Mouse (Mus musculus) adrenal gland, postnatal 14 days (tissue): ENCODE measurements at regions not wholly inside any gene's neighbourhood (a gene's known extent, or its start where the extent isn't known, plus 50 kb on each side); places are given as distances from the start of the nearest gene placed in this dataset.

ENCODE experiments used
- DNase-seq: peaks from one replicate; pipeline ENCODE4 v3.0.0; 2021; ENCODE audit warnings: mixed read lengths

GRCm38 (mm10) chr14:68447240-68447923 lies 846.7 kb downstream of the Synb start:
- DNase-seq, result peak; percentile 67

DNA sequence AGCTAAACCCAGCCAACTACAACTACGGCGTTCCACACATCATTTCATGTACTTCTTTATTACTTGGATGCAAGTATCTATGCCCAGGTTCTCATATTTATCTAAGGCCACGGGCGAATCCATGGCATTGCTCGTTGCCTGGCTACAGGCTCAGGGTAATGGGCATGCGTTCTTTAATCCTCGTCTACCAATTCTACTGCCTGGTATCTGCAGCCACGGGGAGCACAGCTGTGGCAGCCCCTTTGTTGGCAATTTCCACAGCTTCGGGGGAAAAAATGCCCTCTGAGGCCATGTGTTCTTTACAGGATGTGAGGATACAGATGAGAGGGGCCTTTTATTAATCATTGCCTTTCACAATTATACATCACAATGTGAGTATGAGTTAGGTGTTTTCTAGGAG lies 860.8 kb downstream of the Synb start:
- no peak for DNase-seq

DNA sequence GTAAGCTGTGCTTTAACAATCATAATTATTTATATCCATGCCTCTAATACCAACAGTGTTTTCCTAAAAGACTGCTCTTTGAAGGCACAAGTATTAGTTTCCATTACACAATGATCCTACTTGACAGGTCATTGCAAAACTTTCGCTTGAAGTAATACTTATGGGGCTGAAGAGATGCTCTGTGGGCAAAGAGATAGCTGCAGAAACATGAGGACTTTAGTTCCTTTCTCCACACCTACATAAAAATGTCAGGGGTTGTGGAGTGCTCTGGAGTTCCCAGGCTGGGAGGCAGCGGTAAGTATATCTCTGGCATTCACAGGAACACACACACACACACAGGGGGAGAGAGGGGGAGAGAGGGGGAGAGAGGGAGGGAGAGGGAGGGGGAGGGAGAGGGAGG lies 862.0 kb downstream of the Synb start:
- no peak for DNase-seq

DNA sequence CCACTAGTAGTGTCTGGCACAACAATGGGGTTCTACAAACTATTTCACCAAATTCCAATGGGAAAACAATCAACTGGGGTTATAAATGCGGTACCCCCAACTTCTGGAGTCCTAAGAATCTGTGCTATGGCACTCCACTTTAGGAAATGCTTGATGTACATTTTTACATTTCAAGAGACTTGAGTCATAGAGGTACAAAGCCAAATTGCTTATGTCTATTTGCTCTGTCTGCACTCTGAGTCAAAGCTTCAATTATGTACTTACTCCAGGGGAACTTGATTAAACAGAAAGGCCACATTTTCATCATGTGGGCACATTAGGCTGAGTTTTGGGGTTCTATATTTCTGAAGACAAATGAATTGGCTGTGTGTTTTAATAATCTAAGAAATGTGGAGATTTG lies 866.9 kb downstream of the Synb start:
- no peak for DNase-seq

DNA sequence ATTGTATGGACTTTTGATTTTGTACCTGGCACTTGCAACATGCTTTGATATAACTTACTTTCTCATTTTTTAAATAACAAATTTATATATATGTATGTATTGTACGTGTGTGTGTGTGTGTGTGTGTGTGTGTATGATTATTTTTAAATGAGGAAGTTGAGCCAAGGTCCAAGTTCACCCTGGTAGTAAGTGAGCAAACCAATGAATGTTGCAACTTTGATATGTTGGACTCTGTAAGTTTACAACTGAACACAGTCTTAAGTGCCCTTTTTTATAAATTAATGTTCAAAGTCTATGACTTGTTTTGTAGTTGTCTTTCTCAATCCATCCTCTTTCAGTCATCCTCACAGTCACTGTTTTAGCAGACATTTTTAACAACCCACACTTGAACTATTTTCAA lies 901.7 kb downstream of the Synb start:
- no peak for DNase-seq

DNA sequence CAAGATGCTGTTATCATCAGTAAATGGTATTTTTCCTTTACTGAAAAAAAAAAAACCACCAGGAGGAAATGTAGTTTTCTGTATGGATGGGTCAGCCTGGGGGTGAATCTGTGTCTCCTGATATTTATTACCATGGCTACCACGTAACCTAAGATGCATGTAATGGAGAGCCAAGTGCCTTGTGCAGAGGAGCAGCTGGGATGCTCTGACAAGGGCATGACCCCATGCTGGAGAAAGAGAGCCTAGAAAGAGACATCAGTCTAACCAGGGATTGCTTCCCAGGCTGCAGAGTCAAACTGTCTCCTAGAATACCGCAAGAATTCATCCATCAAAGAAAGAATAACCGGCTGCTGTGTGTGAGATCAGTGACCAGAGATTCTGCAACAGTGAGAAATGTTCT lies 902.2 kb downstream of the Synb start:
- no peak for DNase-seq

GRCm38 (mm10) chr14:68381741-68382140 lies 912.4 kb downstream of the Synb start:
- DNase-seq, result no peak

DNA sequence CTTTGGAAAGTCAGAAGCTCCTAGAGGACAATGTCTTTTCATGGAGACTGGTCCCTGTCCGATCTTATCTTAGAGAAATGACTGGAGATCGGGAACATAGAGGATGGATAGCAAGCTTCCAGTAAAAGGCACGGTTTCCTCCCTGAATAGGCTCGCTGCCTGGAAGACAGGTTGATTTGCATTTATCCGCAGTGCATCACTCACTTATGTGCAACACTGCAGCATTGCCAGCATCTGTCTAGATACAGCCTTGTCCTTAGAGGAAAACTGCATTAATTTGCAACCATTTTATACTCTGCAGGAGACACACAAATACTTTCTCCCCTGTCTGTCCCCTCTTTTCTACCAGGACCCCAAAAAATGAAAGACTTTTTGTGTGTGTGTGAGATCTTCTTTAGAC lies 926.4 kb downstream of the Synb start:
- DNase-seq, result no peak

GRCm38 (mm10) chr14:68363892-68364291 lies 930.2 kb downstream of the Synb start:
- DNase-seq, result no peak

GRCm38 (mm10) chr14:68361998-68362397 lies 932.1 kb downstream of the Synb start:
- no peak for DNase-seq

- DNase-seq, result peak; percentile 19
These were observed 932.6 kb downstream of the Synb start for GRCm38 (mm10) chr14:68361481-68361880.

DNA sequence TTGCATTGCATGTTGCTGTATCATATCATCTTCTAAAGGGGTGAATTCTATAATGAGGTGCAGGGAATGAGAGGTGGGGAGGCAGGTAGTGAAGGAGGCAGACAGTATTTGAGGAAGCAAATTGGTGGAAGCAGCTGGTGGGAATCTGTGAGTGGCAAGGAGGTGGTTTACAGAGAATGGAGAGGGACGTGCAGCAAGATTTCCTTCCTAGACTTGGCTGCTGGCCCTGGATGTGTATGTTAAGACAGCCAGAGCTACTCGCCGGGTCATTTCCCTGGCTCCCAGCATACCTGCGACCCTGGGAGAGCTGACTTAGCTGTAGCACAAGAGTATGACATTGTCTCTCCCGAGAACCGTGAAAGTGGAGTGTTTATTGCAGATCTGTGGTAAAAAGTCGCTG lies 937.7 kb downstream of the Synb start:
- DNase-seq, result no peak

DNA sequence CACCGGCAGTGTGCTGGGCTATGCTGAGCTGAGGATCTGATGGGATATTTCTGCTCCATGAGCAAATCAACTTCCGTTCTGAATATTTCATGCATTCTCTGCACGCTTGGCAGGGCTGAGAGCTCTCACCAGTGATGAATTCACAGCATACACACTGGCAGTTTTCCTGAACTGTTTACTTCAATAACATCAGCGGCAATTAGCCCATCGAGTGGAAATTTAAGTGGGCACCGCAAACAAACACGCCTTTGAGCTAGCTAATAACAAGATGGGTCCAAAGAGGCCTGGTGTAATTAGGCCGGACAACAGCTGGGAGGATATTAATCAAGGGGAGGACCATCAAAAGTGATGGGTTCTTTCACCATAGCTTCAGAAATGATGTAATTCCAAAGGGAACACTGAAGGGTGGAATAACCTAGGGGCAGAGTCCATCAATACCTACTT lies 938.6 kb downstream of the Synb start:
- no peak for DNase-seq

DNA sequence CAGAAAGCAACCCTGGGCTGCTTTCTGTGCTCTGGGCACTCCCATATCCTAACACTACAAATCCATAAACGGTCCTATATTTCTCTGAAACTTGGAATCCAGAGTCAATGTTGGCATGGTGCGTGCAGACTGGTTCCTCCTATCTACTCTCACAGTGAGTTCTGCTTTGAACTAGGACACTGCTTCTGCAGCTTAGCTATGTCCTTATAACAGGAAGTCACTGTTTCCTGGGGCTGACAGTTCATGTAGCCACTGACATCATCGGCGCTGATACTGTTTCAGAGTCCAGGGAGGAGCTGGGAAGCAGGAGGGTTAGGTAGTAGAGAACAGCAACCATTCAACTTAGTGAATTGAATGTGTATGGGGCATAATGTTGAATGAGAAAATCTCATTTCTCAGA lies 948.6 kb downstream of the Synb start:
- no peak for DNase-seq

- DNase-seq, result no peak
These were observed 949.4 kb downstream of the Synb start for GRCm38 (mm10) chr14:68344715-68345114.

GRCm38 (mm10) chr14:68338440-68338839 lies 955.7 kb downstream of the Synb start:
- no peak for DNase-seq

DNA sequence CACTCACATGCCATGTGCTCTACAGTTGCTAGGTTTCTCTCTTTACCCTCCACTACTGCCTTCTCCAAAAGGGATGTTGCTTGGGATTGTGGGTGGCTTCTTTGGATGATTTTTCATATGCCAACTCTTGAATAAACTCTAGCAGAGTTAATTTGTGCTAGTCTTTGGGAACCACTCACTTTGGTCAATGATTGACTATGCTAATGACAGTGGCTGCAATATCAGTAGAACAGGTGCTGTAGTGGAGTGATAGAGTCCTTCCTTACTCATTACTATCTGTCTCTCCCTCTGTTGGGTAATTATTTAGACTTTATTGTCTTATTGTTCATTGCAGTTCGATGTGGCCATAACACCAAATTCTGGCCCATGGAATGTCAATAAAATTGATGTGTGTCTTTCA lies 969.0 kb downstream of the Synb start:
- no peak for DNase-seq

- no peak for DNase-seq
These were observed 971.1 kb downstream of the Synb start for GRCm38 (mm10) chr14:68323008-68323407.

- no peak for DNase-seq
These were observed 986.0 kb downstream of the Synb start for GRCm38 (mm10) chr14:68307973-68308660.

DNA sequence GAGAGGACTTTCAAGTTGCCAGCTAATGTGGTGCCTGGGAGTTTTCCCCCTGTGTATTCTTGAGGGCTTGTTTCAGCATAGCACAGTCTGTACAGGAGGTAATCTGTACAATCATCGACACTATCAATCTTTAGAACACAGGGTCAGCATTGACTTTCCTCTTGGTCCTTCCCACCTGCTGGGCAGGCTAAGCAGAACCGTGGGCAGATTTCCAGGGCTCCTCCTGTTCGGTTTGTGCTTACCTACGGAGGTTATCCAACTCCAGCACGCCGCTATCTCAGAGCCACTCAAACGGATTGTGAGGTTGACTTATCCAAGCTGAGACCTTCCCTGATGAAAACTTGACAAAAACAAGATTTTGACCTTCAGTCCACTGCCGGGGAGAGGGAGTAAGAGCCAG lies 988.9 kb downstream of the Synb start:
- no peak for DNase-seq

DNA sequence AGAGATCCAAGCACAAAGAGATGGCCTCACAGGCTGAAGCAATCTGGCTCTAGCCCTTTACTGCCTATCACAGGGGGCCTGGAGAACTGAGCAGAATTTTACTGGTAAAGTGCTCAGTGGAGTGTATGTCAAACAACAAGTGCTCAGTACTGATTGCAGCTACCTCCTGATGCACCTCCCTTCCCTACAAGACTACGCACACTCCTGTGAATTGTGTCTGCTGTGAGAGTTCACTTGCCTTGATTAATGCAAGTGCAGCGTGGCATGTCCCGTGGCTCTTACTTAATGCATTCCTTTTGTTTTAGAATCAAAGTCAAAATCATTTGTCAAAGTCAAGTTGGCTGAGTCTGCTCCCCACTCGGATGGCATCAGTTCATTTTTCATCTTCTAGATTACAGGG lies 992.4 kb downstream of the Synb start:
- DNase-seq, result no peak

GRCm38 (mm10) chr14:68285546-68285945 lies 1008.6 kb downstream of the Synb start:
- no peak for DNase-seq

GRCm38 (mm10) chr14:68261436-68261835 lies 1032.7 kb downstream of the Synb start:
- no peak for DNase-seq

- DNase-seq, result no peak
These were observed 1047.1 kb downstream of the Synb start for GRCm38 (mm10) chr14:68246966-68247365.
